Comparison of ENCODE assay signal across 17 mouse cellular contexts in genomic region chr9:6108093-6108492, GRCm38 (mm10).
"Had no signal": no experiment of that assay in that cellular context is flagged by ENCODE, and none has a peak within 500 bp of the region (broad histone marks: within the 10 kb centered on the region; RNA-seq: fewer than 3 reads in every experiment).

No protein-coding gene starts in this region.

- ATAC-seq: intestine, embryonic 16.5 days; lung, postnatal 0 days had no signal

- H3K27me3 ChIP-seq: liver, embryonic 15.5 days; neural tube, embryonic 15.5 days had no signal

- H3K4me2 ChIP-seq: liver, embryonic 11.5 days; liver, embryonic 15.5 days; neural tube, embryonic 15.5 days had no signal

- H3K9me3 ChIP-seq: limb, embryonic 10.5 days; liver, embryonic 15.5 days; midbrain, embryonic 10.5 days; neural tube, embryonic 15.5 days had no signal

- H3K9ac ChIP-seq: liver, embryonic 15.5 days; neural tube, embryonic 15.5 days had no signal

- H3K27ac ChIP-seq: limb, embryonic 10.5 days; liver, embryonic 15.5 days; midbrain, embryonic 10.5 days; neural tube, embryonic 15.5 days; stomach, postnatal 0 days had no signal

- H3K4me3 ChIP-seq: limb, embryonic 10.5 days; liver, embryonic 15.5 days; midbrain, embryonic 10.5 days; myocyte; neural tube, embryonic 15.5 days had no signal

- DNase-seq: kidney, adult 2 months; kidney, postnatal 25 days; lung, adult 2 months; lung, postnatal 4 days; midbrain, embryonic 14.5 days; right cerebral cortex, adult 18-20 months; thymus, adult 18-20 months; thymus, postnatal 14 days had no signal

- H3K36me3 ChIP-seq: limb, embryonic 10.5 days; liver, embryonic 15.5 days; midbrain, embryonic 10.5 days; neural tube, embryonic 15.5 days had no signal

- H3K4me1 ChIP-seq: limb, embryonic 10.5 days; liver, embryonic 15.5 days; midbrain, embryonic 10.5 days; neural tube, embryonic 15.5 days had no signal
